Mouse (Mus musculus) gastrocnemius, adult 8-10 months (tissue): ENCODE measurements around the gene Elovl7. TPM values are rescaled to one million over a fixed set of nuclear protein-coding genes. Genes with fewer than 3 reads are reported as not detected.
A peak's percentile ranks its signal among the peaks of the same experiment; 100 is the strongest.

ENCODE experiments used
- DNase-seq, 2 experiments: peaks; one replicate each; pipeline ENCODE4 v3.0.0; 2022; ENCODE audit warnings: low spot score in 2 of 2
- total RNA-seq, 4 experiments: library from RNA; stranded (reverse); gene quantifications; 2 replicates each; pipeline ENCODE4 v1.2.4; 2022

Elovl7 gene
- total RNA-seq: under 1 TPM in 3 of 4 experiments, not detected in 1; 0.11 to 0.19 (median 0.13) TPM

- DNase-seq: peak in 1 of 2 experiments; percentile 24
Observed at GRCm38 (mm10) chr13:108214081-108214484, at the start of gene Elovl7. Gene Elovl7 (plus strand): TSS chr13:108214404.

- DNase-seq: no peak
Observed at GRCm38 (mm10) chr13:108164621-108165020, 49.6 kb upstream of the Elovl7 start.

- no peak for DNase-seq
Observed at GRCm38 (mm10) chr13:108170002-108170401, 44.2 kb upstream of the Elovl7 start.

- no peak for DNase-seq
Observed at GRCm38 (mm10) chr13:108170511-108170910, 43.7 kb upstream of the Elovl7 start.

GRCm38 (mm10) chr13:108179618-108180017 is 34.6 kb upstream of the Elovl7 start:
- DNase-seq: no peak

GRCm38 (mm10) chr13:108180821-108181220 is 33.4 kb upstream of the Elovl7 start:
- DNase-seq: no peak

- no peak for DNase-seq
Observed at GRCm38 (mm10) chr13:108184743-108185255, 29.4 kb upstream of the Elovl7 start.

GRCm38 (mm10) chr13:108185530-108185929 is 28.7 kb upstream of the Elovl7 start:
- DNase-seq: no peak

- no peak for DNase-seq
Observed at GRCm38 (mm10) chr13:108187994-108188393, 26.2 kb upstream of the Elovl7 start.

- DNase-seq: no peak
Observed at GRCm38 (mm10) chr13:108191074-108191720, 23.0 kb upstream of the Elovl7 start.

- no peak for DNase-seq
Observed at GRCm38 (mm10) chr13:108195474-108195873, 18.7 kb upstream of the Elovl7 start.

GRCm38 (mm10) chr13:108204857-108205256 is 9.3 kb upstream of the Elovl7 start:
- no peak for DNase-seq

GRCm38 (mm10) chr13:108207447-108207846 is 6.8 kb upstream of the Elovl7 start:
- DNase-seq: no peak

- no peak for DNase-seq
Observed at GRCm38 (mm10) chr13:108208090-108208489, 6.1 kb upstream of the Elovl7 start.

GRCm38 (mm10) chr13:108210960-108211359 is 3.2 kb upstream of the Elovl7 start:
- DNase-seq: no peak

GRCm38 (mm10) chr13:108212397-108213018 is 1.7 kb upstream of the Elovl7 start:
- no peak for DNase-seq

GRCm38 (mm10) chr13:108214485-108215107 is 392 bp downstream of the Elovl7 start:
- peak in 1 of 2 experiments; percentile 3 for DNase-seq

GRCm38 (mm10) chr13:108215231-108215780 is 1.1 kb downstream of the Elovl7 start:
- DNase-seq: no peak

GRCm38 (mm10) chr13:108219773-108220172 is 5.6 kb downstream of the Elovl7 start:
- DNase-seq: no peak

GRCm38 (mm10) chr13:108229191-108229590 is 15.0 kb downstream of the Elovl7 start:
- no peak for DNase-seq

- DNase-seq: no peak
Observed at GRCm38 (mm10) chr13:108229634-108230330, 15.6 kb downstream of the Elovl7 start.
